Mouse (Mus musculus): ENCODE results near the gene Sh3bgr.
A peak's percentile ranks its signal among the peaks of the same experiment; 100 is the strongest.

The Sh3bgr gene

DNA sequence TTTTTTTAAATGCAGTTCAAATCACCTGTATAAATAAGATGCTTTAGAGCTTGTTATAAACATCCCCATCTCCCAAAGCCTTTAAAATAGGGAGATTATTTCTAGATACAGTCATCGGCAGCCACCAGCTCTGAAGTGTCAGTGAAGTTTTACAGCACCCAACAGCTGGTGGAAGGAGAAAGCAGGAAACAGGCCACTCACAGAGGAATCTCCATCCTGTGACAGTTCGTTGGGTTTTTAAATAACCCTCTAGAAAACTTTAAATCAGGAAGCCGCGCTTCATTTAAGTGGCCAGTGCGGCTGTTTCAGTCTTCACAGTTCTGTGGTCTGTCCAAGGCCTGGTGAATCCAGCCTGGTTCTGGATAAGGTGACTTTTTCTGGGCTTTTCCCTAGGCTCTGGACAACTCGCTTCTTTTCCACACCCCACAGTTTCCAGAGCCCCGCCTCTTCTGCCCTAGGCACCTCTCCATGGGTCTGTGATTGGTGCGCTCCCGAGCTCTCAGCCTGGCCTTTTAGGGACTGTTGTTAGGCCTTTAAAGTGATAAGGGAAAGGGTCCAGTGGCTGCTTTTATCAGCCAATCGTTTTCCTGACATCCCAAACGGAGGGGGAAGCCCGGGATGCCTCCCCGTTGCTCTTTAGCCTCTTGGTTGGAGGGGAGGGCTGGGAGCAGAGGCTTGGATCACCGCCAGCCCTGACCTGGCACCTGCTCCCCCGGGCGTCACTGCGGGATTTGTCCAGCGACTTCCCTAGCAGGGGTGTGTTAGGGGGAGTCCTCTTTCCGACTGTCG is at the start of gene Sh3bgr:
Gene Sh3bgr (plus strand): TSS at position 538 of the 789 bp plus-strand sequence.
- DNase-seq (ENCODE audit: low spot score): peak; percentile 73

DNA sequence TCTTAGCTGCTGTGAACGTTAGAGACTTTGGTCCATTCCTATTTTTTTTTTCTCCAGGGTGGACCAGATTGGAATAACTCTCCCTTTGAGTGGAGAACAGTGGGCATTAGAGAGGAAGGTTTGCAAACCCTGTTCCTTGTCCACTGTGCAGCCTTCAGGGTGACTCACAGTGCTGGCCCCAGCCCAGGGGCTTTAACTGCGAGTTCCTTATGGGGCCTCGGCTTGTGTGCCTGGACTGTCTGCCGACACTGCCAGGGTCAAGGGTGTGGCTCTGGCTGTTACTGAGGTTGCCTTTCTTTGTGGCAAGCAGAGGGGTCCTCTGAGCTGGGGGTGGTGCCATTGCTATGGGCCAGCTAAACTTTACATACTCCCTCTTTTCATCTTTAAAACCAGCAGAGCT is 49.3 kb upstream of the Sh3bgr start:
- peak; percentile 42 for DNase-seq (ENCODE audit: low spot score)

DNA sequence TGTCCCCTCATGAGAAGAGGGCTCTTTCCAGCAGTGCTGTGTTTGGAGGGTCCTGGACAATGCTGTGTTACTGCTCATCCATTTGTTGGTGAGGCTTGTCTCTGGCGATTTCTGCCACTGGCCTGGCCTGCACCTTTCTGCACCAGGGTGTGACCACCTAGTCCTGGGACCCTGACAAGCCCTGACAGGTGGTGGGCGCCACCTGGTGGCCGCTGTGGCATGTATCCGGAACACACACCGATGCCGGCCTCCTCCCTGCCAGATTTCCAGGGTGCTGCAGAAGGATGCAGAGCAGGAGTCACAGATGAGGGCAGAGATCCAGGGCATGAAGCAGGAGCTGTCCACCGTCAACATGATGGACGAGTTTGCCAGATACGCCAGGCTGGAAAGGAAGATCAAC is 48.7 kb upstream of the Sh3bgr start:
- DNase-seq (ENCODE audit: low spot score): peak; percentile 73

DNA sequence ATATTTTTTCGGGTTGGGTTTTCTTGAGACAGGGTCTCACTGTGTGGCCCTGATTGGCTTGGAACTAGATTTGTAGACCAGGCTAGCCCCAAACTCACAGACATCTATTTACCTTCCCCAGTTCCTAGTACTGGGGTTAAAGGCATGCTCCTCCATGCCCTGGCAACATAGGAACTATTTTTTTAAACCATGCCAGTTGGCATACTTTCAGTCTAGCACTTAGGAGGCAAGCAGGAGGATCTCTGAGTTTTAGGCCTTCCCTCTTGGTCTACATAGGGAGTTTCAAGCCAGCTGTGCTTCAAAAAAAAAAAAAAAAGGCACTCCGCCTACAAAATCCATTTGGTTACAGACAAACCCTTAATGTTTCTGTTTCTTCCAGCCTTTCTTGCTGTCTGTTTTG is 45.8 kb upstream of the Sh3bgr start:
- no peak for DNase-seq (ENCODE audit: low spot score)

GRCm38 (mm10) chr16:96156019-96156418 is 44.2 kb upstream of the Sh3bgr start:
- no peak for DNase-seq (ENCODE audit: low spot score)

DNA sequence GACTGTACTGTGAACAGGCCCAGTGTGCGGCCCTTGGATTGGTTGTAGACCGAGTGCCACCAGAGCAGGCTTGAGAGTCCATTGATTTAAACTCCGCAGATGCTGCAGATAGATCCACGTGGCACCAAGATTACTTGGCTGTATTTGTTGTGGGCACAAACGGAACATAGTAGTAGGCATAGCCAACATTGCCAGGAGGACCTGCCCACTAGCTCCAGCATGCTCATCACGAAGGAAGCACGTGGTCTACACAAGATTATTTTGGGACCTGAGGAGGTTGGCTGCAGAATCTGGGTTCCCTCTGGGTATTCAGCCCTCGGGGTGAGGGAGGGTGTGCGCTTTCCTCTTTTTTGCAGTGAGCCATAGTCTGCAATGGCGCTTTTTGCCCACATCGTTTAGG is 43.1 kb upstream of the Sh3bgr start:
- DNase-seq (ENCODE audit: low spot score): no peak

GRCm38 (mm10) chr16:96158511-96159080 is 41.7 kb upstream of the Sh3bgr start:
- DNase-seq (ENCODE audit: low spot score): peak; percentile 17

- DNase-seq (ENCODE audit: low spot score): peak; percentile 72
Observed at GRCm38 (mm10) chr16:96159091-96159731, 41.0 kb upstream of the Sh3bgr start.

- peak; percentile 12 for DNase-seq (ENCODE audit: low spot score)
Observed at GRCm38 (mm10) chr16:96159794-96160346, 40.4 kb upstream of the Sh3bgr start.

- no peak for DNase-seq (ENCODE audit: low spot score)
Observed at GRCm38 (mm10) chr16:96160927-96161326, 39.3 kb upstream of the Sh3bgr start.

DNA sequence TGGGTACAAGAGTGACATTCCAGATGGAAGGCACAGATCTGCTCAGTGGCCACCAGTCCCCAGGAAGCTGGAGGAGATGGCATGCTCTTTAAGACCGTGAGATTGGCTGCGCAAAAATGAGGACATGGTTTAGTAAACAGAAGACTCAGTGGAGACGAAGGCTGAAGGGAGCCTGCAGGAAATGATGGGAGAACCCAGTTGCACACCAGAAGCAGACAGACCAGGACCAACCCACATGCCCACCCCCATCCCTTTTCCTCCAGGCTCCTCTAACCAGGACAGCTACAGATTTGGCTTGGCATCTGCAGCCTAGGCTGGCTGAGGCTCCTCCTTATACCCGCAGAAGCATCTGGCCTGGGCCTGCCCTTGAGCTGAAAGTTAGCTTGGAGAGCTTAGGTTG is 38.9 kb upstream of the Sh3bgr start:
- no peak for DNase-seq (ENCODE audit: low spot score)

DNA sequence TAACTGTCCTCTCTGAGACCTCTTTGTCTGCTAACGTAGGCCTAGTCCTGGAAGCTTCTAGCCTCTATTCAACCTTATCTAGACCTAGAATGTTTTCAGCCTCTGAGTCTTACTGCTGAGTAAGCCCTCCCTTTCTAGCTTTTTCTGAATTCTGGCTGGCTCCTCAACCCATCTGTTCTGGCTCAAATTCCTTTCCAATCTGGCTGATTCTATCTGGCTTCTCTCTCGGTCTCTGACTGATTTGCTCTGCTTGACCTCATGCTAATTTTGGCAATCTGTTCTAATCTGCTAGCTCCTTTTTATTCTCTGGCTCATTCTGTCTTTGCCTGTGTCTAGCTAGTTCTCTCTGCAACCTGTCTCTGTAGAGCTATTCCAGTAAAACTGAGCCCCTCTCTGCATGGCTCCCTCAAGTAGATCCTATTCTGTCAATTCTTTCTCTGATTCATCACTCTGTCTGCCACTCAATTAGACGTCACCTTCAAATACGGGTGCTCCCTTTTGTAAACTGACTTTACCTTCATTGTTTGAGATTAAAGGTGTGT is 34.5 kb upstream of the Sh3bgr start:
- no peak for DNase-seq (ENCODE audit: low spot score)

DNA sequence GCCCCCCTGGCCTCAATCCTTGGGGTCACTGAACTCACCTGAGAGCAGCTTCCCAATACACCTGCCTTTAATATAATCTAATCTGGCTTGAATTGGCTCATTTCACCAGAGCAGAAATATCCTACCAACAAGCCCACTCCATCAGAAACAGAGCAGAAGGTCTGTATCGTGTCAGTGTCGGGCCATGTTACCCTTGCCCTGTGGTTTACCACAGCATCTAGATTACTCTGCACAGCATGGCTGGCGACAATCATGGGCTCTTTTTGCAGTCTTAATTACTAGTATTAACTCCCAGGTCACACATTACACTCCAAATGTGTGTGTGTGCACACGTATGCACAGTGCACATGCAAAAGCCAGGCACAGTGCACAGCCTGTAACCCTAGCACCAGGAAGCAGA is 31.4 kb upstream of the Sh3bgr start:
- no peak for DNase-seq (ENCODE audit: low spot score)

DNA sequence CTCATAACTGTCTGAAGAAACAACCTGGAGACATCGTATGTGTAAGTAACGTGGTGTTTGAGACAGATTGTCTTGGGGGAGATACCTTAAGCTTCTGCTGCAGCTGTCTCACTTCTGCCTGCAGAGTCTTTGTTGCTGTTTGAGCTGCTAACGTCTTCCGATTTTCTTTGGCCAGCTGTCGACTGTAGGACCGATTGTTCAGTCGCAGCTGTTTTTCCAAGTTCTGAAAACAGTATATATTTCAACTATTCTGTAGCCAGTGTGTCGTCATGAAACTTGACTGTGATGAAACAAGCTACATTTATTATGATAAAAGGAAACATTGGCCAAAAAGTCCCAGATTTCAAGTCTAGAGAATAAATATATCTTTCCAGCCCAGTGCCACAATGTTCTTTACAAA is 26.6 kb upstream of the Sh3bgr start:
- DNase-seq (ENCODE audit: low spot score): no peak

DNA sequence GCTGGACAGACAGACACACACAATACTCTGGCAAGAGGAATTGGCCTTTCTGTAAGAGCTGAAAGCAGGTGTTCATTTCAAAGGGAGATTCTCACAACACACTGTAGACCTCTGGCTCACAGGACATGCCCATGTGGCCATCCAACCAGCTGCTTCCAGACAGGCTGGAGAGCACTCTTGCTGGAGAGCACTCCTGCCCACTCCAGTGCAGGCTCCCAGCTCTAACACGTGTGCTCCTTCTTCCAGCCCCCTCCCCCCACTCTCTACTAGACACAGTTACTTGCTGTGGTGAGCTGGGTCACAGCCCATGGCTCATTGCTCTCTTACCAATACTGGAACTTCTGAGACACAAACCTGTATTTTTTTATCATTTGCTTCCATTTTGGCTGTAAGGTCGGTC is 24.9 kb upstream of the Sh3bgr start:
- DNase-seq (ENCODE audit: low spot score): no peak

DNA sequence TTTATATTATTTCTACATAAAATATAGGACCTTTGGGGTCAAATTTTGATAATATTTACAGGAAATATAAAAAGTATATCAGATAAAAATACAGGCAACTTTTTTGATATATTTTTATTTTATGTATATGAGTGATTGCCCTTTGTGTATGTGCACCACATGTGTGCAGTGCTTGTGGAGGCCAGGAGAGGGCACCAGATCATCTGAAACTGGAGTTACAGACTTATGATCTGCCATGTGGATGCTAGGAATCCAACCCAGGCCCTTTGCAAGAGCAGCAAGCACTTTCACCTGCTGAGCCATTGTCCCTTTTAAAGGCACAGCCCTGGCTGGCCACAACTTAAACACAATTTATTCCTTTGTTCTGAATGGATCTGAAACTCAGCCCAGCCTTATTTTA is 21.1 kb upstream of the Sh3bgr start:
- no peak for DNase-seq (ENCODE audit: low spot score)

DNA sequence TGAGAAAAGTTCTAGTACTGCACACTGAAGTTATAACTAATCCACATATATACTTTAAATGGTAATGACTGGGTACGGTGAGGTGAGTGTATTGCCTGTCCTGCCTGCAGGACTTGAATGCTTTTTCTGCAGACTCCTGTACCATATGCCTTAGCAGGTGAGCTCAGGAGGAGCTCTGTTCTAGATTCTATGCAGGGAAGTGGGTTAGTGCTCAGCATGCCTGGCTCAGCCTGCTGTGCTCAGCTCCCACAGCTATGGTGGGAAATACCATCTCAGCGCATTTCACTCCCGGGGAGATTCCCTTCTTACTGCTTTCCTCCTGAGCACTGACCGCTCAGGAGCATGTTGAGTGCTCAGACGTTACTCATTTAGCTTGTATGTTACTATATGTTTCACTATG is 12.6 kb upstream of the Sh3bgr start:
- no peak for DNase-seq (ENCODE audit: low spot score)

DNA sequence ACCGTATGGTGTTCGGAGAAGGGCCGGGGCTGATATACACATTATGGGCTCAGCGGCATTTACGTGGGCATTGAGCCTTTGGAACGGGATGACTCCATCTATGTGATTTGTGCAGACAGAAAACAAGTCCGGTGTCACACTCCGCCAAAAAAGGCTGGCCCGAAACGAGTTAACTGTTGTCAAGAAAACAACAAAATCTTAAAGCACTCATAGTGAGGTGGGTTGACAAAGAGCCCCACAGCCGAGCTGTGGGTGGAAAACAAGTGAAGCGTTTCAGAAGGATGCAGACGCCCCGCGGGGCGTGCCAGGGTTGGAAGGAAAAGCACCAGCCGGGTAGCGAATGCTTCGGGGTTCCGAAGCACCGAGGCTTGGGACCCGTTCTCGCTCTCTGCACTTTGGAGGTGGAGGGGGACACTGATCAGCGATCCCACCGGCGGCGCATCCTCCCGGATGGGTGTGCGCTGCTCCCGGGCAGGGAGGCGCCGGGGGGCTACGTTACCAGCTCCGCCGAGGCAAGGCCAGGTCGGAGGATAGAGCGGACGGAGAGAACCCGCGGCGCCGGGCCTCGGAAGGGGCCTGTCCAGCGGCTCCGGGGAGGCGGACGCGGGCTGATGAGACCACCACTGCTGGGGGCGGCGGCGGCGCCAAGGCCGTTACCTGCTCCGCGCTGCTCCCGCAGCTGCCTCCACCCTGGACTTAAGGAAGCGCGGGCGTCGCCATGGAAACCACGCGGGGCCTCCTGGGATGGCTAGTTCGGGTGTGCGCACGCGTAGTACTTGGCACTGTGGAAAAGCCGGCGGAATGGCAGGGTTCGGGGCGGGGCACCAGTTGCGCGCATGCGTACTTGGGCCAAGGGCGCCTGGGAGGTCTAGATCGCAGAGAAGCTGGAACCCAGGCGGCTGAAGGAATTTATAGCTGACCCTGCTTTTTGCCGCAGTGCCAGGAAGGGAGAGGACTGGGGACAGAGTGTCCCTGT is 8.4 kb upstream of the Sh3bgr start, which contains the start of gene Lca5l:
Gene Lca5l (minus strand): TSS at position 741 of the 976 bp plus-strand sequence.
- peak; percentile 100 for DNase-seq (ENCODE audit: low spot score)

DNA sequence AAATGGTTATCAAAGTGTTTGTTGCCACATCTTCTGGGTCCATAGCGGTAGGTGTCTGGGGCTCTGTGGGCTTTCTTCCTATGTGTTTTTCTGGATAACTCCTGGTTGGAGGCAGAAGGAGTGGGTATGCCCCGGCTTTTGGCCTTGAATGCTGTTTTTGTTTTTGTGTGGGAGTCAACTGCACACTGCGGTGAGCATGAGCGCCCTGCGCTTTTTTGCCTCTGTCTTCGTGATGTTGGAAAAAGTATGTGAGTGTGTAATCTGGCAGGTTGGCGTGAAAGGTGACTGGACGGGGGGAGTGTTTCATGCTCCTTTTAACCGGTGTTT is 415 bp downstream of the Sh3bgr start:
- DNase-seq (ENCODE audit: low spot score): no peak

DNA sequence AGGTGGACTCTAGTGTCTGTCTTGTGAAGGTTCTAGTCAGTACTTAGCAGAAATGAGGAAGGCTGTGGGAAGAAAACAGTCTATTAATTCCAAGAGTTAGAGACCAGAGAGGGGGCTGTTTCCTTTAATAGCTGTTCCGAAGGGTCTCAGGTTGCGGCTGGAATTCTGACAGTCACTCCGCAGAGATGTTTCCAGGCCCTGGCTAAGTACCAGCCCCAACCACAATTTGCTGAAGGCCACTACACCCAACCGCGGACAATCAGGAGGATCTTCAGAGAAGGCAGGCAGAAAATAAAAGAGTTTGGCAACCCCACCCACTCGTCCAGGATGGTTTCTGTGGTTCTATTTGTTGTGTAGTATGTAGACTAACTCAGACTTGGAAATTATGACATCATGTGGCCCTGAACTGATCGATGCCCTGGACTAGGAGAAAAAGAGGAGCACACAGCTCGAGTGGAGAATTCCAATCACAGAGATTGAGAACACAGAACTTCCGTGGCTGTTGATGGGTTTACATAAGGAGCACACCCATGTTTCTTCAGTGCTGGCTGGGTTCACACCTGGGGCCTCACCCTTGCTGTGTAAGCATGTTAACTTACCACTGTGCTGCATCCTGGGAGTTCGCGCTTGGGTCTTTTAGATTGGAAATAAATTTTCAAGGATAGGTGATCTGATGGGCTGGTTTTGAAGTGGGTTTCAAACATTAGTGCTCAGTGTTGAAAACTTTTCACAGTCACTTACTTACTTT is 1.4 kb downstream of the Sh3bgr start:
- DNase-seq (ENCODE audit: low spot score): no peak

- no peak for DNase-seq (ENCODE audit: low spot score)
Observed at GRCm38 (mm10) chr16:96209789-96210188, 9.5 kb downstream of the Sh3bgr start.

All from ovary, postnatal 36 days (tissue).